Mouse (Mus musculus) myocyte (in vitro differentiated cells): ENCODE measurements around the gene Raly. TPM values are rescaled to one million over a fixed set of nuclear protein-coding genes. Genes with fewer than 3 reads are reported as not detected.

ENCODE experiments used
- H3K27me3 ChIP-seq: one replicate; pipeline ENCODE4 v1.6.1; 2011; ENCODE audit not compliant: control insufficient read depth, insufficient read depth, insufficient read length
- H3K36me3 ChIP-seq: one replicate; pipeline ENCODE4 v1.6.1; 2011; ENCODE audit not compliant: control insufficient read depth, insufficient read depth
- H3K4me2 ChIP-seq: one replicate; pipeline ENCODE4 v1.6.1; 2011; ENCODE audit warnings: low read depth, control low read depth
- H3K4me3 ChIP-seq: one replicate; pipeline ENCODE4 v1.5.1; 2011; ENCODE audit warnings: mild to moderate bottlenecking, control low read depth, moderate library complexity
- H3K79me2 ChIP-seq: one replicate; pipeline ENCODE4 v1.6.1; 2011; ENCODE audit not compliant: control insufficient read depth, insufficient read depth
- H3ac ChIP-seq: one replicate; pipeline ENCODE4 v1.6.1; 2011; ENCODE audit not compliant: control insufficient read depth, insufficient read length
- CEBPB ChIP-seq: IDR thresholded peaks from 2 replicates; pipeline ENCODE4 v1.6.1; 2011; ENCODE audit warnings: mild to moderate bottlenecking, moderate library complexity; ENCODE audit not compliant: poor library complexity, insufficient read depth, severe bottlenecking
- MAX ChIP-seq: IDR thresholded peaks from one replicate; pipeline ENCODE4 v1.6.1; 2011; ENCODE audit warnings: low read depth, mild to moderate bottlenecking, control low read depth
- MYOD1 ChIP-seq, 3 experiments: IDR thresholded peaks; one replicate each; pipeline ENCODE4 v1.6.1; 2011; ENCODE audit warnings: control low read depth in 2 of 3, low read depth in 2 of 3, mild to moderate bottlenecking in 2 of 3, moderate library complexity in 1 of 3; ENCODE audit not compliant: insufficient read length in 2 of 3, control insufficient read depth in 1 of 3
- MYOG ChIP-seq, 3 experiments: IDR thresholded peaks; one replicate each; pipeline ENCODE4 v1.6.1; 2011; ENCODE audit warnings: control low read depth in 2 of 3, low read depth in 2 of 3, mild to moderate bottlenecking in 2 of 3; ENCODE audit not compliant: insufficient read length in 2 of 3, control insufficient read depth in 1 of 3, insufficient read depth in 1 of 3
- POLR2A ChIP-seq: IDR thresholded peaks from one replicate; pipeline ENCODE4 v1.6.1; 2011; ENCODE audit warnings: low read depth, mild to moderate bottlenecking, control low read depth, moderate library complexity; ENCODE audit not compliant: insufficient read length
- SRF ChIP-seq: IDR thresholded peaks from one replicate; pipeline ENCODE4 v1.6.1; 2011; ENCODE audit warnings: low read depth; ENCODE audit not compliant: control insufficient read depth, insufficient read length
- TCF12 ChIP-seq: IDR thresholded peaks from one replicate; pipeline ENCODE4 v1.6.1; 2011; ENCODE audit warnings: mild to moderate bottlenecking, control low read depth; ENCODE audit not compliant: poor library complexity, insufficient read depth, severe bottlenecking
- TCF3 ChIP-seq: IDR thresholded peaks from one replicate; pipeline ENCODE4 v1.6.1; 2011; ENCODE audit warnings: low read depth, control low read depth; ENCODE audit not compliant: insufficient read length
- USF1 ChIP-seq: IDR thresholded peaks from one replicate; pipeline ENCODE4 v1.6.1; 2011; ENCODE audit warnings: low read depth, mild to moderate bottlenecking, control low read depth, moderate library complexity
- polyA plus RNA-seq: library from polyadenylated mRNA; unstranded; fragments of >200 nt; fragmentation: generic; extraction: Trizol; gene quantifications from one replicate; pipeline ENCODE4 v1.2.1, GENCODE M21; 2012; ENCODE audit warnings: missing spikeins

Raly gene
- polyA plus RNA-seq, 1 experiment = 379 TPM

DNA sequence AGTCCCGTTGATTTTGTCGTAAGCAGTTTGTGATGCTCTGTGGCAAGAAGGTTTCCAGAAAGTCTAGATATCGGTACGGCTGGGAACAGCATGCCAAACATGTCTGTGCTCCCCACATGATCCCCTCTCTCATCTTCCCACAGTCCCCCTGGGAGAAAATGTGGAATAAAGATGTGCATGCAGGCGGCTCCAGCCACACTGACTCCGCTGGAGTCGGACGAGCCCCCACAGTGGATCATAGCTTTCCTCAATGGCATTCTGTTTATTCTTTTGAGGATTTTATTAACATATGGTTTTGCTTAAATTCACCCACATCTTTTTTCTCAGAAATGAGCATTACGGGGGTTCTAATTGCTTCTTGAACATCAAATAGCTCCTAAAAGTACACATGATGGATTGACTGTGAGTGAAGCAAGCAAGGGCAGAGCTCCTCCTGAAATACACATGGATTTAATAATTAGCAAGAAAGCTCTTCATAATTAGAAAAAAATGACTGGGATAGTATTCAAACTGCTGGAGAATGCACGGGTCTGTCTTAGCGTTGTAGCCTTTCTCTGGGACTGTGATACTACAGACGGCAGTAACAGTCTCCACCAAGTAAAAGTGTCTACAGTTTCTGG, 125.1 kb downstream of the Raly start:
- Histone ChIP-seq H3K79me2 (no peaks in the 10 kb centered on the region), H3ac (no peak overlapping the region), H3K36me3 (no peaks in the 10 kb centered on the region), H3K4me2 (no peak overlapping the region), H3K27me3 (no peaks in the 10 kb centered on the region), H3K4me3 (no peak overlapping the region)
- TF ChIP-seq MYOD1 (IDR thresholded peaks at IDR 0.05; ENCODE audit: control insufficient read depth in 1 of 3, insufficient read length in 2 of 3, low read depth in 2 of 3) (no peak), CEBPB (no peak), USF1 (no peak), TCF3 (no peak), TCF12 (no peak), SRF (no peak), MAX (no peak), MYOG (IDR thresholded peaks at IDR 0.05; ENCODE audit: control insufficient read depth in 1 of 3, insufficient read depth in 1 of 3, insufficient read length in 2 of 3, low read depth in 2 of 3) (no peak)

DNA sequence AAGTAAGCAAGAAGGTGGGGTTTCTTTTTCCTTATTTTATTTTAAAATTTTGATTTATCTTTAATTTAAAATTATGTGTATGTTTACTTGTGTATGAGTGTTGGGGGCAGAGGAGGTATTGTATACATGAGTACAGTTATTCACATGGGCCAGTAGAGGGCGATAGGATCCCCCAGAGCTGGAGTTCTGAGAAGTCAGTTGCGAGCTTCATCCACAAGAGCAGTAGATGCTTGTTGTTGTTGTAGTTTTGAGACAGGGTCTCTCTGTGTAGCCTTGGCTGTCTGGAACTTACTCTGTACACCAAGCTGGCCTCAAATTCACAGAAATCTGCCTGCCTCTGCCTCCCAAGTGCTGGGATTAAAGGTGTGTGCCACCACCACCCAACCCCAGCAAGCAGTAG, 125.7 kb downstream of the Raly start:
- Histone ChIP-seq H3K4me3 (no peak overlapping the region), H3K4me2 (no peak overlapping the region), H3K79me2 (no peaks in the 10 kb centered on the region), H3K36me3 (no peaks in the 10 kb centered on the region), H3K27me3 (no peaks in the 10 kb centered on the region), H3ac (no peak overlapping the region)
- TF ChIP-seq POLR2A (no peak), SRF (no peak), MAX (no peak), CEBPB (no peak)

Other genes starting within 250 kb of the Raly start
- 22.9 TPM for gene 1700003F12Rik, start 244.0 kb upstream of the Raly start, polyA plus RNA-seq
- gene Actl10, start 239.3 kb upstream of the Raly start, polyA plus RNA-seq = 0.17 TPM
- 0.12 TPM for gene Necab3, start 232.2 kb upstream of the Raly start, polyA plus RNA-seq
- 11.0 TPM for gene E2f1, start 221.2 kb upstream of the Raly start, polyA plus RNA-seq
- 12.5 TPM for gene Pxmp4, start 187.4 kb upstream of the Raly start, polyA plus RNA-seq
- 3.4 TPM for gene Zfp341, start 177.8 kb upstream of the Raly start, polyA plus RNA-seq
- gene 4930519P11Rik, start 177.7 kb upstream of the Raly start, polyA plus RNA-seq = 0.47 TPM
- gene Chmp4b, start 139.4 kb upstream of the Raly start, polyA plus RNA-seq = 172 TPM
- not detected for gene Gm14214, start 21.1 kb upstream of the Raly start, polyA plus RNA-seq
- not detected for gene a, start 306 bp downstream of the Raly start, polyA plus RNA-seq
- gene Eif2s2, start 101.8 kb downstream of the Raly start, polyA plus RNA-seq = 143 TPM
- not detected for gene Gm14226, start 227.2 kb downstream of the Raly start, polyA plus RNA-seq